Mouse (Mus musculus) myocyte (in vitro differentiated cells): ENCODE measurements around the gene Trpm5. TPM values are rescaled to one million over a fixed set of nuclear protein-coding genes. Genes with fewer than 3 reads are reported as not detected.

Experiments used
- H3K27me3 ChIP-seq: one replicate; pipeline ENCODE4 v1.6.1; 2011; ENCODE audit not compliant: control insufficient read depth, insufficient read depth, insufficient read length
- H3K36me3 ChIP-seq: one replicate; pipeline ENCODE4 v1.6.1; 2011; ENCODE audit not compliant: control insufficient read depth, insufficient read depth
- H3K4me2 ChIP-seq: one replicate; pipeline ENCODE4 v1.6.1; 2011; ENCODE audit warnings: low read depth, control low read depth
- H3K4me3 ChIP-seq: one replicate; pipeline ENCODE4 v1.5.1; 2011; ENCODE audit warnings: mild to moderate bottlenecking, control low read depth, moderate library complexity
- H3K79me2 ChIP-seq: one replicate; pipeline ENCODE4 v1.6.1; 2011; ENCODE audit not compliant: control insufficient read depth, insufficient read depth
- H3ac ChIP-seq: one replicate; pipeline ENCODE4 v1.6.1; 2011; ENCODE audit not compliant: control insufficient read depth, insufficient read length
- CEBPB ChIP-seq: IDR thresholded peaks from 2 replicates; pipeline ENCODE4 v1.6.1; 2011; ENCODE audit warnings: mild to moderate bottlenecking, moderate library complexity; ENCODE audit not compliant: poor library complexity, insufficient read depth, severe bottlenecking
- E2F4 ChIP-seq: IDR thresholded peaks from one replicate; pipeline ENCODE4 v1.6.1; 2011; ENCODE audit warnings: mild to moderate bottlenecking, control low read depth, moderate library complexity; ENCODE audit not compliant: insufficient read depth
- MAX ChIP-seq: IDR thresholded peaks from one replicate; pipeline ENCODE4 v1.6.1; 2011; ENCODE audit warnings: low read depth, mild to moderate bottlenecking, control low read depth
- MYOD1 ChIP-seq, 3 experiments: IDR thresholded peaks; one replicate each; pipeline ENCODE4 v1.6.1; 2011; ENCODE audit warnings: control low read depth in 2 of 3, low read depth in 2 of 3, mild to moderate bottlenecking in 2 of 3, moderate library complexity in 1 of 3; ENCODE audit not compliant: insufficient read length in 2 of 3, control insufficient read depth in 1 of 3
- MYOG ChIP-seq, 3 experiments: IDR thresholded peaks; one replicate each; pipeline ENCODE4 v1.6.1; 2011; ENCODE audit warnings: control low read depth in 2 of 3, low read depth in 2 of 3, mild to moderate bottlenecking in 2 of 3; ENCODE audit not compliant: insufficient read length in 2 of 3, control insufficient read depth in 1 of 3, insufficient read depth in 1 of 3
- POLR2A ChIP-seq: IDR thresholded peaks from one replicate; pipeline ENCODE4 v1.6.1; 2011; ENCODE audit warnings: low read depth, mild to moderate bottlenecking, control low read depth, moderate library complexity; ENCODE audit not compliant: insufficient read length
- POLR2AphosphoS2 ChIP-seq: IDR thresholded peaks from one replicate; pipeline ENCODE4 v1.6.1; 2011; ENCODE audit warnings: low read depth, control low read depth; ENCODE audit not compliant: insufficient read length
- REST ChIP-seq: IDR thresholded peaks from one replicate; pipeline ENCODE4 v1.6.1; 2011; ENCODE audit warnings: mild to moderate bottlenecking, control low read depth, moderate library complexity; ENCODE audit not compliant: insufficient read depth, insufficient read length
- SRF ChIP-seq: IDR thresholded peaks from one replicate; pipeline ENCODE4 v1.6.1; 2011; ENCODE audit warnings: low read depth; ENCODE audit not compliant: control insufficient read depth, insufficient read length
- TCF12 ChIP-seq: IDR thresholded peaks from one replicate; pipeline ENCODE4 v1.6.1; 2011; ENCODE audit warnings: mild to moderate bottlenecking, control low read depth; ENCODE audit not compliant: poor library complexity, insufficient read depth, severe bottlenecking
- TCF3 ChIP-seq: IDR thresholded peaks from one replicate; pipeline ENCODE4 v1.6.1; 2011; ENCODE audit warnings: low read depth, control low read depth; ENCODE audit not compliant: insufficient read length
- USF1 ChIP-seq: IDR thresholded peaks from one replicate; pipeline ENCODE4 v1.6.1; 2011; ENCODE audit warnings: low read depth, mild to moderate bottlenecking, control low read depth, moderate library complexity
- polyA plus RNA-seq: library from polyadenylated mRNA; unstranded; fragments of >200 nt; fragmentation: generic; extraction: Trizol; gene quantifications from one replicate; pipeline ENCODE4 v1.2.1, GENCODE M21; 2012; ENCODE audit warnings: missing spikeins

The Trpm5 gene
- polyA plus RNA-seq, 1 experiment = 6.9 TPM

- Histone ChIP-seq H3ac (no peak overlapping the region), H3K4me2 (no peak overlapping the region), H3K4me3 (no peak overlapping the region), H3K36me3 (no peaks in the 10 kb centered on the region), H3K27me3 (peaks cover 3% of the 10 kb centered on the region), H3K79me2 (no peaks in the 10 kb centered on the region)
- TF ChIP-seq SRF (no peak), MYOG (IDR thresholded peaks at IDR 0.05; ENCODE audit: control insufficient read depth in 1 of 3, insufficient read depth in 1 of 3, insufficient read length in 2 of 3, low read depth in 2 of 3) (no peak), TCF3 (no peak), MAX (no peak), REST (no peak)
Measured at GRCm38 (mm10) chr7:143119826-143120225, 25.4 kb upstream of the Trpm5 start.

GRCm38 (mm10) chr7:143119407-143119806 lies 25.0 kb upstream of the Trpm5 start:
- Histone ChIP-seq H3K36me3 (no peaks in the 10 kb centered on the region), H3K4me2 (no peak overlapping the region), H3K79me2 (no peaks in the 10 kb centered on the region), H3ac (no peak overlapping the region), H3K27me3 (peaks cover 3% of the 10 kb centered on the region), H3K4me3 (no peak overlapping the region)
- TF ChIP-seq USF1 = no peak
- no peak for TF ChIP-seq POLR2A
- TF ChIP-seq REST = no peak
- no peak for TF ChIP-seq MYOD1 (IDR thresholded peaks at IDR 0.05; ENCODE audit: control insufficient read depth in 1 of 3, insufficient read length in 2 of 3, low read depth in 2 of 3)
- TF ChIP-seq TCF3 = no peak

GRCm38 (mm10) chr7:143116521-143116920 lies 22.1 kb upstream of the Trpm5 start:
- Histone ChIP-seq H3K79me2 (no peaks in the 10 kb centered on the region), H3ac (no peak overlapping the region), H3K36me3 (no peaks in the 10 kb centered on the region), H3K27me3 (peaks cover 3% of the 10 kb centered on the region), H3K4me3 (no peak overlapping the region), H3K4me2 (no peak overlapping the region)
- no peak for TF ChIP-seq TCF3
- TF ChIP-seq MYOG (IDR thresholded peaks at IDR 0.05; ENCODE audit: control insufficient read depth in 1 of 3, insufficient read depth in 1 of 3, insufficient read length in 2 of 3, low read depth in 2 of 3) = no peak
- TF ChIP-seq SRF = no peak
- no peak for TF ChIP-seq MYOD1 (IDR thresholded peaks at IDR 0.05; ENCODE audit: control insufficient read depth in 1 of 3, insufficient read length in 2 of 3, low read depth in 2 of 3)
- no peak for TF ChIP-seq TCF12
- TF ChIP-seq E2F4 = no peak
- no peak for TF ChIP-seq REST
- TF ChIP-seq POLR2AphosphoS2 = no peak
- TF ChIP-seq USF1 = no peak

GRCm38 (mm10) chr7:143114773-143115172 lies 20.3 kb upstream of the Trpm5 start:
- no peak overlapping the region for H3ac ChIP-seq
- H3K4me3 ChIP-seq = no peak overlapping the region
- H3K27me3 ChIP-seq = peaks cover 9% of the 10 kb centered on the region
- no peaks in the 10 kb centered on the region for H3K36me3 ChIP-seq
- no peak for TF ChIP-seq REST
- H3K79me2 ChIP-seq = no peaks in the 10 kb centered on the region
- H3K4me2 ChIP-seq = no peak overlapping the region

- no peak overlapping the region for H3K4me2 ChIP-seq
- TF ChIP-seq TCF12 = no peak
- no peak for TF ChIP-seq CEBPB
- no peak for TF ChIP-seq MYOD1 (IDR thresholded peaks at IDR 0.05; ENCODE audit: control insufficient read depth in 1 of 3, insufficient read length in 2 of 3, low read depth in 2 of 3)
- TF ChIP-seq TCF3 = no peak
- no peak for TF ChIP-seq MYOG (IDR thresholded peaks at IDR 0.05; ENCODE audit: control insufficient read depth in 1 of 3, insufficient read depth in 1 of 3, insufficient read length in 2 of 3, low read depth in 2 of 3)
- no peak for TF ChIP-seq MAX
- no peak for TF ChIP-seq REST
- no peak for TF ChIP-seq POLR2A
- no peak for TF ChIP-seq SRF
- TF ChIP-seq USF1 = no peak
- no peak for TF ChIP-seq POLR2AphosphoS2
- TF ChIP-seq E2F4 = no peak
- H3K4me3 ChIP-seq = no peak overlapping the region
- no peaks in the 10 kb centered on the region for H3K79me2 ChIP-seq
- H3K27me3 ChIP-seq = peaks cover 29% of the 10 kb centered on the region
- H3K36me3 ChIP-seq = no peaks in the 10 kb centered on the region
- no peak overlapping the region for H3ac ChIP-seq
Measured at GRCm38 (mm10) chr7:143112395-143112794, 18.0 kb upstream of the Trpm5 start.
